Mouse (Mus musculus) liver (tissue): ENCODE measurements around the gene Tcl1.
"Not testable (repeated sequence)": the region's sequence is repeated elsewhere in the genome, so short reads cannot be mapped to it uniquely, and the experiment has no call there.

Experiments
- DNase-seq: peaks from one replicate; pipeline ENCODE4 v3.0.0-alpha.2; 2020; ENCODE audit warnings: mixed read lengths

Gene Tcl1

GRCm38 (mm10) chr12:105222601-105223319 lies at the start of gene Tcl1:
Gene Tcl1, minus strand, starts transcription at chr12:105222793.
- no peak for DNase-seq

GRCm38 (mm10) chr12:105271016-105271965 lies 48.7 kb upstream of the Tcl1 start:
- no peak for DNase-seq

- no peak for DNase-seq
These were observed 44.5 kb upstream of the Tcl1 start for GRCm38 (mm10) chr12:105267076-105267475.

- peak; percentile 53 for DNase-seq
These were observed 43.5 kb upstream of the Tcl1 start for GRCm38 (mm10) chr12:105266096-105266495.

- no peak for DNase-seq
These were observed 36.6 kb upstream of the Tcl1 start for GRCm38 (mm10) chr12:105259221-105259620.

- DNase-seq = peak; percentile 17
These were observed 36.2 kb upstream of the Tcl1 start for GRCm38 (mm10) chr12:105258787-105259186.

- DNase-seq = no peak
These were observed 31.2 kb upstream of the Tcl1 start for GRCm38 (mm10) chr12:105253796-105254195.

GRCm38 (mm10) chr12:105248763-105249233 lies 26.2 kb upstream of the Tcl1 start:
- peak; percentile 10 for DNase-seq

GRCm38 (mm10) chr12:105239060-105239459 lies 16.5 kb upstream of the Tcl1 start:
- DNase-seq = no peak

- no peak for DNase-seq
These were observed 12.5 kb upstream of the Tcl1 start for GRCm38 (mm10) chr12:105235091-105235490.

GRCm38 (mm10) chr12:105234362-105234761 lies 11.8 kb upstream of the Tcl1 start:
- no peak for DNase-seq

- DNase-seq = no peak
These were observed 2.2 kb upstream of the Tcl1 start for GRCm38 (mm10) chr12:105224621-105225320.

GRCm38 (mm10) chr12:105217101-105217760 lies 5.4 kb downstream of the Tcl1 start:
- DNase-seq = no peak

- DNase-seq = no peak
These were observed 13.4 kb downstream of the Tcl1 start for GRCm38 (mm10) chr12:105209231-105209630.

- no peak for DNase-seq
These were observed 14.2 kb downstream of the Tcl1 start for GRCm38 (mm10) chr12:105208441-105208840.

- DNase-seq = no peak
These were observed 15.5 kb downstream of the Tcl1 start for GRCm38 (mm10) chr12:105207071-105207470.

- not testable (repeated sequence) for DNase-seq
These were observed 20.9 kb downstream of the Tcl1 start, which contains the start of gene Tcl1b4 for GRCm38 (mm10) chr12:105201657-105202056. Gene Tcl1b4, plus strand, starts transcription at chr12:105201957.

- DNase-seq = not testable (repeated sequence)
These were observed 22.7 kb downstream of the Tcl1 start for GRCm38 (mm10) chr12:105199684-105200497.

GRCm38 (mm10) chr12:105190743-105191142 lies 31.9 kb downstream of the Tcl1 start, which contains the start of gene Tcl1b3:
Gene Tcl1b3, plus strand, starts transcription at chr12:105191043.
- DNase-seq = not testable (repeated sequence)

GRCm38 (mm10) chr12:105188980-105189379 lies 33.6 kb downstream of the Tcl1 start:
- DNase-seq = not testable (repeated sequence)

- not testable (repeated sequence) for DNase-seq
These were observed 41.5 kb downstream of the Tcl1 start for GRCm38 (mm10) chr12:105181040-105181644.
